Comparison of ENCODE assay signal across 12 mouse cellular contexts in genomic region chr5:22330802-22331201, GRCm38 (mm10). TPM values are rescaled to one million over a fixed set of nuclear protein-coding genes. Genes with fewer than 3 reads are reported as not detected.
A peak's percentile ranks its signal among the peaks of the same experiment; 100 is the strongest.
DNase-seq lines count a peak whose midpoint lies in the region; ATAC-seq and TF ChIP-seq lines count a peak whose summit lies in the region.
"Had no signal": no experiment of that assay in that cellular context is flagged by ENCODE, and none has a peak within 500 bp of the region (broad histone marks: within the 10 kb centered on the region; RNA-seq: fewer than 3 reads in every experiment).

No protein-coding gene starts in this region.

- no peak for DNase-seq in forebrain, postnatal 0 days
- DNase-seq in left cerebral cortex, postnatal 4 days, result peak; percentile 78
- DNase-seq in left cerebral cortex, adult 9 months (ENCODE audit: low spot score in 2 of 2), result no peak
- DNase-seq in 416B (ENCODE audit: low read depth), result peak; percentile 2
- peak; percentile 63 to 68 for DNase-seq in cerebellum, adult 2 months
- DNase-seq in spleen, postnatal 14 days (ENCODE audit: low spot score in 2 of 2), result no peak
- no peak for DNase-seq in thymus, postnatal 36 days
- DNase-seq: heart, adult 18-20 months; heart, postnatal 14 days had no signal

- no peak overlapping the region for H3K27ac ChIP-seq in forebrain, embryonic 15.5 days (replicated peaks)
- no peak overlapping the region for H3K27ac ChIP-seq in forebrain, postnatal 0 days (ENCODE audit: low read depth, low read length)
- 0 out of 2 replicates have a peak overlapping the region, but pooled peaks have one; percentile 1 for H3K27ac ChIP-seq in cerebellum, adult 2 months (ENCODE audit: insufficient read depth, low read length)
- H3K27ac ChIP-seq: liver, embryonic 14.5 days; macrophage had no signal

- no peaks in the 10 kb centered on the region for H3K27me3 ChIP-seq in forebrain, embryonic 15.5 days
- no peaks in the 10 kb centered on the region for H3K27me3 ChIP-seq in forebrain, postnatal 0 days (ENCODE audit: insufficient read depth, low read length)
- no peaks in the 10 kb centered on the region for H3K27me3 ChIP-seq in cerebellum, adult 2 months (ENCODE audit: control insufficient read depth, insufficient read depth, low read length)

- ATAC-seq in forebrain, embryonic 15.5 days (replicated peaks), result 0 out of 2 replicates have a peak, but pooled peaks have one; percentile 19
- ATAC-seq in forebrain, postnatal 0 days, result no peak

- H3K4me1 ChIP-seq in forebrain, embryonic 15.5 days, result no peaks in the 10 kb centered on the region
- H3K4me1 ChIP-seq in forebrain, postnatal 0 days (ENCODE audit: insufficient read depth), result no peaks in the 10 kb centered on the region
- H3K4me1 ChIP-seq in cerebellum, adult 2 months (ENCODE audit: control insufficient read depth, insufficient read depth, low read length), result peaks cover 22% of the 10 kb centered on the region; the same call in 1 of the 2 replicates

- H3K36me3 ChIP-seq in forebrain, embryonic 15.5 days, result no peaks in the 10 kb centered on the region
- no peaks in the 10 kb centered on the region for H3K36me3 ChIP-seq in forebrain, postnatal 0 days (ENCODE audit: insufficient read depth)

- no peak overlapping the region for H3K4me2 ChIP-seq in forebrain, embryonic 15.5 days (replicated peaks)
- no peak overlapping the region for H3K4me2 ChIP-seq in forebrain, postnatal 0 days (ENCODE audit: low read depth)

- intact Hi-C loops in left cerebral cortex, postnatal 4 days (cut with DNase I), result no loop called here

- no peak for TF ChIP-seq CTCF in forebrain, postnatal 0 days (IDR thresholded peaks at IDR 0.05; ENCODE audit: low read depth)
- no peak for TF ChIP-seq CTCF in cerebellum, adult 2 months (IDR thresholded peaks at IDR 0.05; ENCODE audit: borderline replicate concordance, insufficient read depth, low read depth, low read length)

- WGBS in forebrain, embryonic 15.5 days, result 32% methylated on average over 5 of the region's 5 CpGs
- 33% methylated on average over 5 of the region's 5 CpGs for WGBS in forebrain, postnatal 0 days
- 11% methylated on average over 5 of the region's 5 CpGs for WGBS in cerebellum, adult 2 months

- no peak overlapping the region for H3K4me3 ChIP-seq in forebrain, embryonic 15.5 days
- H3K4me3 ChIP-seq in forebrain, postnatal 0 days (ENCODE audit: low read depth, low read length), result no peak overlapping the region
- H3K4me3 ChIP-seq in cerebellum, adult 2 months (replicated peaks; ENCODE audit: insufficient read depth, low read depth, low read length), result no peak overlapping the region

- TF ChIP-seq POLR2A in cerebellum, adult 2 months (IDR thresholded peaks at IDR 0.05; ENCODE audit: borderline replicate concordance, insufficient read depth, low read length), result no peak

- H3K9me3 ChIP-seq in forebrain, embryonic 15.5 days, result 0 out of 2 replicates have a peak, but pooled peaks cover 7% of the 10 kb centered on the region
- H3K9me3 ChIP-seq in forebrain, postnatal 0 days (ENCODE audit: low read length), result no peaks in the 10 kb centered on the region

- H3K9ac ChIP-seq in forebrain, embryonic 15.5 days (replicated peaks), result no peak overlapping the region
- no peak overlapping the region for H3K9ac ChIP-seq in forebrain, postnatal 0 days
- H3K9ac ChIP-seq: liver, embryonic 14.5 days had no signal

RNA-seq across cellular contexts. Expression of gene Reln, which starts 13.7 kb away (rescaled TPM):
- polyA plus RNA-seq in forebrain, embryonic 15.5 days (2015; fragmentation: Nextera tagmentation; extraction: Ambion mirVana), result 46.7 and 47.6 TPM in 2 replicates
- total RNA-seq in forebrain, postnatal 0 days (2014; rRNA removed), result 155 and 208 TPM in 2 replicates
- 35.6 and 40.5 TPM in 2 replicates for polyA plus RNA-seq in forebrain, postnatal 0 days (2015; fragmentation: Nextera tagmentation; extraction: Ambion mirVana)
- 100 to 1,000 TPM; 170 to 177 TPM for total RNA-seq in left cerebral cortex, postnatal 4 days (2021)
- polyA plus RNA-seq in cerebellum, adult 2 months (2012; rRNA removed), result 184 and 204 TPM in 2 replicates
- polyA plus RNA-seq: macrophage had no signal

Comparison
In these comparisons a context has a peak if more than half of its experiments do, and no peak if none do; other contexts are left out.
1. DNase-seq: peak in left cerebral cortex, postnatal 4 days (single experiment), 416B (single experiment) and cerebellum, adult 2 months (2 of 2); none in forebrain, postnatal 0 days (single experiment), left cerebral cortex, adult 9 months (0 of 2), spleen, postnatal 14 days (0 of 2) and thymus, postnatal 36 days (0 of 2).